Mouse (Mus musculus): ENCODE results near the gene Snap47. TPM values are rescaled to one million over a fixed set of nuclear protein-coding genes. Genes with fewer than 3 reads are reported as not detected.

Gene Snap47
- total RNA-seq, 2 experiments from 2014 or later = 379 to 395 TPM

DNA sequence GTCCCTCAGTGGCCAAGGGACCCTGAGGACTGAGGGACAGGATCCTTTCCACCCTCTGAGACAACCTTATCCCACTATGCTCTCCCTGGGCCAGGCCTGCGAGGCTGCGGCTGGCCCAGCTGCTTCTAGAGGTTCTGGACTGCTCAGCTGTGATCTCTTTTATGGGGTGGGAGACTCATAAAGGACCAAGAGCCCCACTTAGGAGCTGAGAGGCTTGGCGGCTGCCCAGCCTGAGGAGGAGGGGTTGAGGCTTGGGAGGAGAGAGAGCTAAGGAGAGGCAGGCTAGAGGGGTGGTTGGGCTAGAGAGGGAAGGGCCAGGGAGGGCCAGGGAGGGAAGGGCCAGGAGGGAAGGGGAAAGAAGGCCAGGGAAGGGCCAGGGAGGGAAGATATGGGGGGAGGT is 86.6 kb downstream of the Snap47 start:
- DNase-seq (ENCODE audit: extremely low spot score in 1 of 2, low spot score in 2 of 2) = no peak
- Histone ChIP-seq H3K4me3 (no peak overlapping the region), H3K27ac (no peak overlapping the region)
- intact Hi-C loops (cut with DNase I) = no loop called here
- TF ChIP-seq CTCF (IDR thresholded peaks at IDR 0.05) = no peak

DNA sequence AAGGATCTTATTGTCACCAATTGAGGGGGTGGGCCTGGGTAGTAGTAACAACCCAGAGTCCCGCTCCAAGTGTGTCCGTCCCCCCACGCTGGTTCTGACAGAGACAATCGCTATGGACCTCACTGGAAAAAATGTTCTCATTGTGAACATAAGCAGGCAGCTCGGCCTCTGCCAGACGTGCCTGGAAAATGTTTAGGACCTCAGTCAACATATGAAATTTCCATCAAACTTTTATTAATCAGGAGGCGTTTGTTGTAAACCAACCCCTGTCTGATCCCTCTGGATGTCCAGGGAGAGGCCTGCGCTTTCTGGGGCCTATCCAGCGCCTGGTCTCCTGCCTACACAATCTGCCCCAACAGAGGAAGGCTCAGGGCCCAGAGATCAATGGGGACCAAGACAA is 87.0 kb downstream of the Snap47 start:
- no peak overlapping the region for H3K4me3 ChIP-seq
- intact Hi-C loops (cut with DNase I) = no loop called here
- DNase-seq (ENCODE audit: extremely low spot score in 1 of 2, low spot score in 2 of 2) = no peak
- no peak for TF ChIP-seq CTCF (IDR thresholded peaks at IDR 0.05)
- no peak overlapping the region for H3K27ac ChIP-seq

- DNase-seq (ENCODE audit: extremely low spot score in 1 of 2, low spot score in 2 of 2) = no peak
- TF ChIP-seq CTCF (IDR thresholded peaks at IDR 0.05) = no peak
- intact Hi-C loops (cut with DNase I) = no loop called here
- no peak overlapping the region for H3K27ac ChIP-seq
- H3K4me3 ChIP-seq = no peak overlapping the region
Measured at GRCm38 (mm10) chr11:59361291-59361690, 89.7 kb downstream of the Snap47 start.

Other genes with a start within 250 kb of the Snap47 start
- 10 to 100 TPM; 33.8 to 33.9 TPM for gene Mrpl55, start 248.7 kb downstream of the Snap47 start, total RNA-seq (2021)
- gene 2310033P09Rik, start 242.9 kb downstream of the Snap47 start, total RNA-seq (2021) = 10 to 100 TPM; 21.0 to 23.6 TPM
- gene Arf1, start 222.9 kb downstream of the Snap47 start, total RNA-seq (2021) = 100 to 1,000 TPM; 409 to 423 TPM
- gene Wnt3a, start 160.4 kb downstream of the Snap47 start, total RNA-seq (2021) = not detected
- gene Wnt9a, start 144.3 kb downstream of the Snap47 start, total RNA-seq (2021) = 10 to 100 TPM; 12.2 to 19.7 TPM
- gene Prss38, start 75.5 kb downstream of the Snap47 start, total RNA-seq (2021) = not detected
- 10 to 100 TPM; 27.3 to 27.4 TPM for gene Jmjd4, start 1.1 kb downstream of the Snap47 start, total RNA-seq (2021)
- gene Zfp867, start 21.3 kb upstream of the Snap47 start, total RNA-seq (2021) = 1 to 10 TPM; 3.3 to 4.8 TPM
- gene Zkscan17, start 75.6 kb upstream of the Snap47 start, total RNA-seq (2021) = 10 to 100 TPM in 1 of 2 experiments, 1 to 10 TPM in 1; 8.2 to 11.7 TPM
- gene Nlrp3, start 90.4 kb upstream of the Snap47 start, total RNA-seq (2021) = under 1 TPM; 0.72 to 0.88 TPM
- not detected for gene Olfr222, start 125.0 kb upstream of the Snap47 start, total RNA-seq (2021)
- not detected for gene Olfr223, start 142.1 kb upstream of the Snap47 start, total RNA-seq (2021)
- 100 to 1,000 TPM; 297 to 299 TPM for gene Mprip, start 210.1 kb upstream of the Snap47 start, total RNA-seq (2021)

Data from left cerebral cortex, adult 2 months (tissue).